Mouse (Mus musculus) bone marrow macrophage, adult 2 months (primary cell): ENCODE data around the gene Ryr3. TPM values are rescaled to one million over a fixed set of nuclear protein-coding genes. Genes with fewer than 3 reads are reported as not detected.
"Not testable (repeated sequence)": the region's sequence is repeated elsewhere in the genome, so short reads cannot be mapped to it uniquely, and the experiment has no call there.

ENCODE experiments used
- H3K27ac ChIP-seq: 2 replicates; pipeline ENCODE4 v1.5.1; 2012; ENCODE audit warnings: low read depth, low read length; ENCODE audit not compliant: insufficient read depth
- H3K4me1 ChIP-seq: 2 replicates; pipeline ENCODE4 v1.6.1; 2012; ENCODE audit warnings: low read length; ENCODE audit not compliant: control insufficient read depth, insufficient read depth
- H3K4me3 ChIP-seq: 2 replicates; pipeline ENCODE4 v1.5.1; 2012; ENCODE audit warnings: mild to moderate bottlenecking, low read length, moderate library complexity; ENCODE audit not compliant: insufficient read depth
- CTCF ChIP-seq: IDR thresholded peaks from 2 replicates; pipeline ENCODE4 v1.5.1; 2012; ENCODE audit warnings: low read depth, mild to moderate bottlenecking, low read length, moderate library complexity
- POLR2A ChIP-seq: IDR thresholded peaks from 2 replicates; pipeline ENCODE4 v1.6.1; 2012; ENCODE audit warnings: mild to moderate bottlenecking, low read depth, low read length, borderline replicate concordance
- polyA plus RNA-seq: library from polyadenylated mRNA; stranded (reverse); fragments of >200 nt; gene quantifications from 2 replicates; pipeline ENCODE4 v1.2.4, GENCODE M21; 2012; ENCODE audit not compliant: missing spikeins, insufficient read depth, insufficient read length

Gene Ryr3
- polyA plus RNA-seq, 1 experiment, result not detected

DNA sequence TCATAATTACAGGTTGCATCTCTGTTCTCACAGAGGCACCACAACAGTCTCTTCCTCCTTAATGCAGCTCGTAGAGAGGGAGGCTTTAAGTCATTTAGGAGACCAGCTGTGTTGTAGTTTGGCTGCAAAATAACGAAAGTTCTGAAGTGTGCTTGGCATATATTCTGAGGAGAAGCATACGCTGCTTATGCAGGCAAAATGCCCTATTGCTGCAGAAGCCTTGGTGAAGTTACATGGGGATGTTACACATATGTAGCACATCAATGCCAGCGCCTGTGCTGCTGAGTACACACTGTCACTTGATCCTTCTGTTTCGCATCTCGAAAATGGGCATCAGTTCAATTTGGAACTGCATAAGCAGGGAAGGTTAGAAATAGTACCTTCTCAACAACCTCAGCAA, 112.3 kb downstream of the Ryr3 start:
- no peaks in the 10 kb centered on the region for H3K4me1 ChIP-seq
- TF ChIP-seq CTCF (no peak), POLR2A (no peak)
- no peak overlapping the region for H3K4me3 ChIP-seq
- H3K27ac ChIP-seq, result no peak overlapping the region

DNA sequence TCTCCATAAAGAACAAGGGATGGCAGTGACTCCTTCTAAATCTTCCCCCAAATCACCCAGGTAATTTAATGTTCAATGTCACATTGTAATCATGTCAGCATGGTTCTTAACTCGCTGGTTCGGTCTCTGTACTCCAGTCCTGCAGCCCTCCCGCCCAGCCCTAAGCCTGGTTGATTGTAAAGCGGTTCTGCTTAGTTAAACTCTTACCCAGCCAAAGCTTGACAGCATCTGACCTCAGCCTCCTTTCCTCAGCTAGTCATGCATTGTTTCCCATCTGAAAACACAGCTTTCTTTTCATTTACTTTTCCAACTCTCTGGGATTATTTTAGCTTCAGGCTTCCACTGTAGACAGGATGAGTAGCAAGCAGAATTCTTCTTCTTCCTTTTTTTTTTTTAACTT, 121.7 kb downstream of the Ryr3 start:
- Histone ChIP-seq H3K4me1 (no peaks in the 10 kb centered on the region), H3K27ac (no peak overlapping the region), H3K4me3 (no peak overlapping the region)
- TF ChIP-seq CTCF, result no peak

DNA sequence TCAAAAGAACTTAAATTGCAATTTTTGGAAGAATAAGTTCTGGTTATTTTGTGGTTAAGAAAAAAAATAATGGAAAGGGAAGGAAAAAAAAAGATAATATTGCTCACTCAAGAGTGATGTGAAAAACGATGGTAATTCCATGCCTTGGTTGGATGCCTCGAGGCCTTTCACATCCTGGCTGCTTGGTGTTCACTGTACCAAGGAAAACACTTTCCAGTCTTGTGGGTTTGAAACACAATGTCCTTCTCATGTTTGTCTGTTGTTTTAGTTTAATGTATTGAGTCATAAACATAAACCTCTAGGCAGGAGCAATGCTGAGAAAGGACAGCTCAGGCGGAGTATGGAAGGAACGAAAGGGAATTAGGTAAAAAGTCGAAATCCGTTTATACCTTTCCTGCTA, 122.8 kb downstream of the Ryr3 start:
- Histone ChIP-seq H3K4me3 (no peak overlapping the region), H3K27ac (no peak overlapping the region), H3K4me1 (no peaks in the 10 kb centered on the region)
- TF ChIP-seq POLR2A, result no peak
- TF ChIP-seq CTCF, result no peak

DNA sequence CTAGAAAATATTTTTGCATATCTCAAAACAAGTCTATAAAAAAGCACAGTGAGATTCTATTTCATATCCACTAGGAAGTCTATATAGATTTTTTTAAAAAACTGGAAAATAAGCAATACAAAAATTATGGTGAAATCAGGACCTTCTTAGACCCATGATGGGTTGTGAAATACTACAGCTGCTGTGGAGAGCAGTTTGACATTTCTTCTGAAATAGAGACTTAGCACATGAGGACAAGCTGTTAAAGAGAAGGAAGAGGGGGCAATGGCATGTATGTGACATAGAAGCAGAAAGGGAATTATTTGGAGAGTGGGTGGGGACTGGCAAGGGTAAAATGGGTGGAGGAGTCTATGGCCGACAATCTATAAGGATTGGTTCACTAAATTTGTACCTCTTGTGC, 124.1 kb downstream of the Ryr3 start:
- H3K27ac ChIP-seq, result no peak overlapping the region

DNA sequence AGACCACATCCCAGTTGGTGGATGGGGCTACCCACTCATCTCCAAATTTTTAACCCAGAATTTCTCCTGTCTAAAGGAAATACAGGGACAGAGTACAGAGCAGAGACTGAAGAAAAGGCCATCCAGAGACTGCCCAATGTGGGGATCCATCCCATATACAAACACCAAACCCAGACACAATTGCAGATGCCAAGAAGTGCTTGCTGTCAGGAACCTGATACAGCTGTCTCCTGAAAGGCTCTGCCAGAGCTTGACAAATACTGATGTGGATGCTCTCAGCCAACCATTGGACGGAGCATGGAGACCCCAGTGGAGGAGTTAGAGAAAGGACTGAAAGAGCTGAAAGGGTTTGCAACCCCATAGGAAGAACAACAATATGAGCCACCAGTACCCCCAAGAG, 125.6 kb downstream of the Ryr3 start:
- H3K4me1 ChIP-seq, H3K4me3 ChIP-seq, H3K27ac ChIP-seq: not testable (repeated sequence)

More for the DNA sequence above, 124.1 kb downstream of the Ryr3 start:
- TF ChIP-seq CTCF, result no peak
- TF ChIP-seq POLR2A, result no peak
- Histone ChIP-seq H3K4me1 (no peaks in the 10 kb centered on the region), H3K4me3 (no peak overlapping the region)

DNA sequence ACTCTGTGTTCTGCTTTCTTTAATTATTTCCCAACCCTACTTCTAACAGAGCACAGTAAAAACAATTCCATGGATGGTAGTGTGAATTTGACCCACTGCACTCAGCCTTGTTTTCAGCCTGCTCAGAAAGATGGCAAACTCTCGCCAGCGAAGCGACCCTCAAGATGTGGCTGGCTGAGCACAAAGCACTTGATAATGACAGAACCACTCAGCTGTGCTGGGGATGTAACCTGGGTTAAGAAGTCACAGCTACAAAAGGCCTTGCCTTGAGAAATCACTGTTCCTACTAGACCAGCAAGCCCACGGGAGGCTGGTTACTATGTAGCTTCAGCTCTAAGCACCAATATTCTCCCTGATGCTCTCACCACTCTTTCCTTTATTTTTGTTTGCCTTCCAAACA, 140.5 kb downstream of the Ryr3 start:
- no peaks in the 10 kb centered on the region for H3K4me1 ChIP-seq
- TF ChIP-seq POLR2A, result no peak
- no peak for TF ChIP-seq CTCF
- no peak overlapping the region for H3K4me3 ChIP-seq
- no peak overlapping the region for H3K27ac ChIP-seq

DNA sequence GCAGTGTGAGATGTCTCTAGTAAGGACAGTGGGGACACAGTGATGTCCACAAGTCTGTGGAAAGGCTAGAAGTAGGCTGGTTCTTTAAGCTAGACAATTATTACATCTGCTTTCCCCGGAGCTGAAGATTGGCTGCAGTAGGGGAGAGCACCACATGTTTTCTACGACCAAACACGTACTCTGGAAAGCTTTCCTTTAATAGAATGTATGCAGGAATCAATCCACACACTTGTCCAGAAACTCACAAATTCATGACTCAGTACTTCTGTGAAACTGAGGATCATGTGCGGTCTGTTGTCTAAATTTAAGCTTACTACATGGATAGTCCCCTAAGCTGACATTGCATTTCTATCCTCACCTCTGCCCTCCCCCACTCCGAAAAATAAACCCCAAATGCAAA, 157.5 kb downstream of the Ryr3 start:
- H3K4me1 ChIP-seq, result peaks cover 15% of the 10 kb centered on the region
- H3K27ac ChIP-seq, result no peak overlapping the region
- H3K4me3 ChIP-seq, result no peak overlapping the region
- TF ChIP-seq CTCF (no peak), POLR2A (no peak)

DNA sequence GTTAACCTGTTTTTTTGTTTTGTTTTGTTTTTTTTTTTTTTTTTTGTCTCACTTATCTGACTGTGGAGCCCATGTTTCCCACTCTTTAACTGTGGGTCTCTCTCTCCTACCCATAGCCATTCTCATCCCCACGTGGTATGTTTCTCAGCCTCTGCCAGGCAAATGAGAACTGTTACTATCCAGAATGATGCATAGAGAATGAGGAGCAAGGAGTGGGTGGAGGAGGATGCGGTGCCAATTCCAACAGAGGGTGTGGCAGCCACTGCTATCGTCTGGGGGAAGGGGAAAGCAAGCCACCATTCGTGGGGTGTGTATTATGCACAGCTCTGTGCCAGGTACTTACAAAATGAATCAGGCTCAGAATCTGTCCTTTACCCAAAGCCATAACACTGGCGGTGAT, 158.0 kb downstream of the Ryr3 start:
- no peak overlapping the region for H3K4me3 ChIP-seq
- TF ChIP-seq POLR2A (no peak), CTCF (no peak)
- no peak overlapping the region for H3K27ac ChIP-seq
- H3K4me1 ChIP-seq, result peaks cover 15% of the 10 kb centered on the region

DNA sequence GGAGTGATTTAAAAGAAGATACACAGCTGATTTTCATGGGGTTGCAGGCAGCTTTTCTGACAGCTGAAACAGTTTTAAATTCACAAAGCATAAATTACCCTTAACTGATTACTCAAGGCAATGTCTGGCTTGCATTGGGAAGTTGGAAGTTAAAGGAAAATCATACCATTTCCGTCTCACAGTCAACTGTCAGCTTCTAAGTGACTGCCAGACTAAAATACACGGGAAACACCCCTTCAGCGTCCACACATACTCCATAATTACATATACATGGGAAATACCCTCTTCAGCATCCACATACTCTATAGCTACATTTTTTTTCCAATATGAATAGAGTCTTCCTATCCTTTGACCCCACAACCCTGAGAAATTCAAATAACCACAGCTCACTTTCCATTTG, 158.8 kb downstream of the Ryr3 start:
- TF ChIP-seq POLR2A, result no peak
- no peak for TF ChIP-seq CTCF
- Histone ChIP-seq H3K4me3 (no peak overlapping the region), H3K27ac (no peak overlapping the region), H3K4me1 (peaks cover 15% of the 10 kb centered on the region)

DNA sequence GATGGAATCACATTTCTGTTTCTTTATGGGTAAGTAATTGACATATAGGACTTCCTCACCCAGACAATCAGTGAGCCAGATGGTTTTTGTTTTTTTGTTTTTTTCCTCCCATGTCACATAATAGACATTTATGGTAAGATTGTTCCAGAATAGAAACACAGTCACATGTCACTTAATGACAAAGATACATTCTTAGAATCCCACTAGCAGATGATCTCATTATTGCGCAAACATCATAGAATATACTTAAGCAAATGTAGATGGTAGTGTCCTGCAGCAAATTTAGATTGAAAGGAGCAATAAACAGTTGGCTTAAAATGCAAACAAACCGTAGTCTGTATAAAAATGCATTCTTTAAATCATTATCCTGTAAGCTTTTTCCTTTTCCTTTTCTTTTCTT, 161.3 kb downstream of the Ryr3 start:
- Histone ChIP-seq H3K4me3 (no peak overlapping the region), H3K4me1 (peaks cover 15% of the 10 kb centered on the region), H3K27ac (no peak overlapping the region)
- TF ChIP-seq CTCF (no peak), POLR2A (no peak)

DNA sequence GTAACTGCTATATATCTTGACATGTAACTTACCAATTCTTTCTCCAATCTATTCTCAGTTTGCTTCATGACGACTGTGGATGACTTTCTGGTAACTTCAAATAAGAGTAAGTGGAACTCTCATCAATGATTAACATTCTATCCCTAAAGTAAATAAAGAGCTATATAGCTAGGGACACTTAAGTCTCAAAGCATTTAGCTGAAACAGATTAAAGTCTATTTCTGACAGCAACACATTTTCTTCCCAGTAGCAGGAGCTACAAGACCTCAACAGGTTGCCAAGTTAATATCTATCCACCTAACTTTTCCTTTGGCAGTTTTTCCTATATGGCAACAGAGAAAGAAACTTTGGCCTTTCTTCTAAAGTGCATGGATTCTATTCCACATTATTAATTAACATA, 167.1 kb downstream of the Ryr3 start:
- Histone ChIP-seq H3K4me1 (peaks cover 3% of the 10 kb centered on the region), H3K27ac (no peak overlapping the region), H3K4me3 (no peak overlapping the region)
- TF ChIP-seq POLR2A (no peak), CTCF (no peak)
